Mouse (Mus musculus) megakaryocyte, embryonic 14.5 days (primary cell): ENCODE measurements around the gene Psma7. TPM values are rescaled to one million over a fixed set of nuclear protein-coding genes. Genes with fewer than 3 reads are reported as not detected.

Source experiments
- H3K27me3 ChIP-seq: replicated peaks from 2 replicates; pipeline ENCODE3; 2012; ENCODE audit warnings: inconsistent platforms
- H3K36me3 ChIP-seq: replicated peaks from 2 replicates; pipeline ENCODE3; 2012; ENCODE audit warnings: low read length, inconsistent platforms, mixed read lengths
- H3K4me1 ChIP-seq: 2 replicates; pipeline ENCODE4 v1.6.1; 2012; ENCODE audit warnings: inconsistent platforms
- H3K4me3 ChIP-seq: replicated peaks from 2 replicates; pipeline ENCODE3; 2012; ENCODE audit warnings: moderate library complexity, mild to moderate bottlenecking, inconsistent platforms
- H3K9me3 ChIP-seq: 2 replicates; pipeline ENCODE4 v1.6.1; 2012; ENCODE audit warnings: inconsistent platforms
- FLI1 ChIP-seq: IDR thresholded peaks from 2 replicates; pipeline ENCODE4 v1.6.1; 2012; ENCODE audit warnings: low read length, inconsistent platforms, mixed read lengths
- GATA1 ChIP-seq: IDR thresholded peaks from 3 replicates; pipeline ENCODE4 v1.6.1; 2012; ENCODE audit warnings: mixed read lengths, low read length, inconsistent platforms, borderline replicate concordance
- polyA plus RNA-seq: library from polyadenylated mRNA; stranded (reverse); fragments of >175 nt; gene quantifications from 2 replicates; pipeline ENCODE4 v1.2.3, GENCODE M21; 2012; ENCODE audit warnings: low replicate concordance; ENCODE audit not compliant: insufficient read depth

Psma7 gene
- polyA plus RNA-seq, 1 experiment: 97.9 TPM

GRCm38 (mm10) chr2:180025135-180025860, 16.9 kb downstream of the Psma7 start:
- Histone ChIP-seq H3K4me1 (peaks cover 66% of the 10 kb centered on the region), H3K36me3 (peaks cover 40% of the 10 kb centered on the region), H3K9me3 (no peaks in the 10 kb centered on the region), H3K27me3 (peaks cover 24% of the 10 kb centered on the region), H3K4me3 (peak overlapping the region; percentile 98)
- no peak for TF ChIP-seq GATA1
- TF ChIP-seq FLI1: no peak

- TF ChIP-seq GATA1 (no peak), FLI1 (peak; percentile 19; the same call in 1 of the 2 replicates)
Measured at GRCm38 (mm10) chr2:180024401-180025098, 17.7 kb downstream of the Psma7 start, which contains the start of gene Lsm14b. TSS of gene Lsm14b (plus strand) at chr2:180024987.

GRCm38 (mm10) chr2:180022751-180023150, 19.5 kb downstream of the Psma7 start:
- Histone ChIP-seq H3K36me3 (peaks cover 15% of the 10 kb centered on the region), H3K4me1 (peaks cover 57% of the 10 kb centered on the region), H3K4me3 (peak overlapping the region; percentile 18), H3K27me3 (peaks cover 48% of the 10 kb centered on the region), H3K9me3 (no peaks in the 10 kb centered on the region)
- TF ChIP-seq GATA1 (no peak), FLI1 (no peak)

More at GRCm38 (mm10) chr2:180024401-180025098, 17.7 kb downstream of the Psma7 start, which contains the start of gene Lsm14b:
- H3K4me1 ChIP-seq: peaks cover 65% of the 10 kb centered on the region
- H3K27me3 ChIP-seq: peaks cover 32% of the 10 kb centered on the region
- H3K9me3 ChIP-seq: no peaks in the 10 kb centered on the region
- H3K36me3 ChIP-seq: peaks cover 33% of the 10 kb centered on the region
- H3K4me3 ChIP-seq: peak within 1 kb of the TSS; percentile 98

DNA sequence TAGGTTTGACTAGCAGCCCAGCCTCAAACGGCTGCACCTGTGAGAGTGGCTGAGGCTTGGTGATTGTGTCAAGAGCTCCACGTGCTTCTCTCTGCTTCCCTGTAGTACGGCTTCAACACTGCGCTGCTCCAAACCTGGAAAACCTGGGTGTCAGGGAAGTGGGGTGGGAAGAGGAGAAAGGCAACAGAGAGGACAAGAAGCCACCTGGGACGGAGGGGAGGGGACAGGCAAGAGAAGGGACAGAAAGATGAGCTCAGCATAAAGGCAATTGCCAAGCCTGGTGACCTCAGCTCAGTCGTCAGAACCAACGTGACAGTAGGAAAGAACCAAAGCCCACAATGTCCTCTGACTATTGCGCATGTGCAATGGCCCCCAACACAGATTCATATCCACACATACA, 21.3 kb downstream of the Psma7 start:
- Histone ChIP-seq H3K36me3 (no peaks in the 10 kb centered on the region), H3K27me3 (peaks cover 56% of the 10 kb centered on the region), H3K4me1 (peaks cover 47% of the 10 kb centered on the region), H3K9me3 (no peaks in the 10 kb centered on the region), H3K4me3 (no peak overlapping the region)
- TF ChIP-seq GATA1: no peak
- TF ChIP-seq FLI1: no peak

- H3K9me3 ChIP-seq: no peaks in the 10 kb centered on the region
- TF ChIP-seq FLI1 (no peak), GATA1 (no peak)
- no peaks in the 10 kb centered on the region for H3K36me3 ChIP-seq
- H3K27me3 ChIP-seq: peaks cover 62% of the 10 kb centered on the region
- peaks cover 41% of the 10 kb centered on the region for H3K4me1 ChIP-seq
- no peak overlapping the region for H3K4me3 ChIP-seq
Measured at GRCm38 (mm10) chr2:180020091-180020661, 22.1 kb downstream of the Psma7 start.

DNA sequence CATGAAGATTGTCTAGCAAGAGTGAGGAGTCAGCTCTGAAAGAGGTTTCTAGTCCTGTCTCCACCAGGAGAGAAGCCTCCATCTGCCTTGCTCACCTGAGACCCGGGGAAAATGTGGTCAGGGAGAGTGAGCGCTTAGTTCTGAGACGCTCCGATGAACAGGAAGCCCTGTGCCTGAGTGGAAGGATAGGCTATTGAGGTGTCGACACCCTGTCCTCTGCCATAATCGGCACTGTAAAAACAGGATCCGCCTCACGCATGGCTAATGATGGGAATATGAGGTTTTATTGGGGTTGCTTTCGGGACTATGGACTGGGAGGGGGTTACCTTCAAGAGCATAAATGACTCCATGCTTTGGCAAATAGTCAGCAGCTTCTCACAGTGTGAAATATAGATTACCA, 23.7 kb downstream of the Psma7 start:
- TF ChIP-seq GATA1: no peak
- no peak for TF ChIP-seq FLI1
- peaks cover 75% of the 10 kb centered on the region for H3K27me3 ChIP-seq
- H3K36me3 ChIP-seq: no peaks in the 10 kb centered on the region
- no peak overlapping the region for H3K4me3 ChIP-seq
- no peaks in the 10 kb centered on the region for H3K9me3 ChIP-seq
- H3K4me1 ChIP-seq: peaks cover 45% of the 10 kb centered on the region

GRCm38 (mm10) chr2:180017632-180018031, 24.6 kb downstream of the Psma7 start:
- Histone ChIP-seq H3K4me3 (no peak overlapping the region), H3K4me1 (peaks cover 35% of the 10 kb centered on the region), H3K36me3 (no peaks in the 10 kb centered on the region), H3K9me3 (no peaks in the 10 kb centered on the region), H3K27me3 (peaks cover 70% of the 10 kb centered on the region)
- TF ChIP-seq GATA1: no peak
- no peak for TF ChIP-seq FLI1

- TF ChIP-seq FLI1: no peak
- H3K4me3 ChIP-seq: no peak overlapping the region
- H3K36me3 ChIP-seq: no peaks in the 10 kb centered on the region
- peaks cover 22% of the 10 kb centered on the region for H3K4me1 ChIP-seq
- H3K9me3 ChIP-seq: peaks cover 11% of the 10 kb centered on the region
- H3K27me3 ChIP-seq: peaks cover 36% of the 10 kb centered on the region
Measured at GRCm38 (mm10) chr2:180013686-180014085, 28.5 kb downstream of the Psma7 start.

- H3K36me3 ChIP-seq: no peaks in the 10 kb centered on the region
- H3K9me3 ChIP-seq: peaks cover 25% of the 10 kb centered on the region
- peaks cover 10% of the 10 kb centered on the region for H3K4me1 ChIP-seq
- H3K27me3 ChIP-seq: peaks cover 35% of the 10 kb centered on the region
- H3K4me3 ChIP-seq: no peak overlapping the region
- TF ChIP-seq GATA1 (no peak), FLI1 (no peak)
Measured at GRCm38 (mm10) chr2:180011370-180011769, 30.9 kb downstream of the Psma7 start.

- Histone ChIP-seq H3K36me3 (no peaks in the 10 kb centered on the region), H3K27me3 (peaks cover 40% of the 10 kb centered on the region), H3K4me3 (no peak overlapping the region), H3K4me1 (peaks cover 13% of the 10 kb centered on the region), H3K9me3 (peaks cover 25% of the 10 kb centered on the region)
- TF ChIP-seq FLI1 (no peak), GATA1 (no peak)
Measured at GRCm38 (mm10) chr2:180010686-180011085, 31.5 kb downstream of the Psma7 start.
